Mouse (Mus musculus) frontal cortex, adult (tissue): ENCODE measurements at regions not wholly inside any gene's neighbourhood (a gene's known extent, or its start where the extent isn't known, plus 50 kb on each side); places are given as distances from the start of the nearest gene placed in this dataset.

Experiments
- ATAC-seq: cut with Nextera tagmentation; 2 replicates; pipeline ENCODE4 v1.9.2; 2017; ENCODE audit warnings: mild to moderate bottlenecking, moderate library complexity, mixed read lengths; ENCODE audit not compliant: low TSS enrichment

- no peak for ATAC-seq
Observed at GRCm38 (mm10) chr19:23089081-23089480, 51.9 kb upstream of the Klf9 start.

- ATAC-seq, result no peak
Observed at GRCm38 (mm10) chr19:23089761-23090514, 51.1 kb upstream of the Klf9 start.
